Mouse (Mus musculus): ENCODE results near the gene Taf10. TPM values are rescaled to one million over a fixed set of nuclear protein-coding genes. Genes with fewer than 3 reads are reported as not detected.

The Taf10 gene
- polyA plus RNA-seq, 1 experiment from 2014 or later, result 195 TPM

DNA sequence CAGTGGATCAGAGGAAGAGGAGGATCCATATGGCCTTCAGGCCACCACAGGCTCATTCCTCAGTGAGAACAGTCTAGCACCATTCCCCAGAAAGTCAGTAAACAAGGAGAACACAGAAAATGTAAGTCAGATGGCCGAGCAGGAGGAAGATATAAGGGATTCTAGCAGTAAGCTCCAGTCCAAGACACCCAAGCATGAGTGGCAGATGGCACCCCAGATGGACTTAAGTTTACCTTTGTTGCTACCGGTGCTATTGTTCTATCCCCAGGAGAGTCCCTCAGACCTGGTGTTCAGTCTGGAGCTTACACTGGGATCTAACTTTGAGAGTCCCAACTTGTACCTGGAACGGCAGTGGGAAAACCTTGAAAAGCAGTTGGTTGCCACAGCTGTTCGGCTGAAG, 40.3 kb downstream of the Taf10 start:
- no peak for ATAC-seq (ENCODE audit: low FRiP score)
- Histone ChIP-seq H3K36me3 (ENCODE audit: control insufficient read depth, insufficient read depth, low read length) (no peaks in the 10 kb centered on the region), H3K4me1 (ENCODE audit: control insufficient read depth, insufficient read depth, low read length) (no peaks in the 10 kb centered on the region), H3K4me2 (no peak overlapping the region), H3K9ac (ENCODE audit: low read length) (no peak overlapping the region), H3K27ac (ENCODE audit: low read depth, low read length) (no peak overlapping the region), H3K27me3 (ENCODE audit: control insufficient read depth, insufficient read depth, low read length) (no peaks in the 10 kb centered on the region), H3K9me3 (ENCODE audit: control insufficient read depth, low read length) (no peaks in the 10 kb centered on the region), H3K4me3 (ENCODE audit: low read depth, low read length) (no peak overlapping the region)
- whole genome bisulfite sequencing, result 96% methylated on average over 4 of the region's 4 CpGs
- DNase-seq (ENCODE audit: low spot score, missing footprints), result no peak

GRCm38 (mm10) chr7:105703184-105703583, 41.0 kb downstream of the Taf10 start:
- 86% methylated on average over 16 of the region's 16 CpGs for WGBS
- Histone ChIP-seq H3K27ac (ENCODE audit: low read depth, low read length) (no peak overlapping the region), H3K4me2 (no peak overlapping the region), H3K4me1 (ENCODE audit: control insufficient read depth, insufficient read depth, low read length) (no peaks in the 10 kb centered on the region), H3K4me3 (ENCODE audit: low read depth, low read length) (no peak overlapping the region), H3K36me3 (ENCODE audit: control insufficient read depth, insufficient read depth, low read length) (no peaks in the 10 kb centered on the region), H3K9me3 (ENCODE audit: control insufficient read depth, low read length) (no peaks in the 10 kb centered on the region), H3K27me3 (ENCODE audit: control insufficient read depth, insufficient read depth, low read length) (no peaks in the 10 kb centered on the region), H3K9ac (ENCODE audit: low read length) (no peak overlapping the region)
- DNase-seq (ENCODE audit: low spot score, missing footprints), result no peak
- ATAC-seq (ENCODE audit: low FRiP score), result no peak

GRCm38 (mm10) chr7:105690875-105691274, 53.3 kb downstream of the Taf10 start:
- ATAC-seq (ENCODE audit: low FRiP score), result no peak
- no peaks in the 10 kb centered on the region for H3K27me3 ChIP-seq (ENCODE audit: control insufficient read depth, insufficient read depth, low read length)
- 81% methylated on average over 1 of the region's 1 CpGs for WGBS
- H3K27ac ChIP-seq (ENCODE audit: low read depth, low read length), result no peak overlapping the region
- no peaks in the 10 kb centered on the region for H3K9me3 ChIP-seq (ENCODE audit: control insufficient read depth, low read length)
- no peaks in the 10 kb centered on the region for H3K36me3 ChIP-seq (ENCODE audit: control insufficient read depth, insufficient read depth, low read length)
- H3K4me1 ChIP-seq (ENCODE audit: control insufficient read depth, insufficient read depth, low read length), result no peaks in the 10 kb centered on the region; the same call in 1 of the 2 replicates
- DNase-seq (ENCODE audit: low spot score, missing footprints), result no peak
- H3K9ac ChIP-seq (ENCODE audit: low read length), result no peak overlapping the region
- no peak overlapping the region for H3K4me2 ChIP-seq
- H3K4me3 ChIP-seq (ENCODE audit: low read depth, low read length), result no peak overlapping the region

Other genes with a start within 250 kb of the Taf10 start
- gene Smpd1, start 190.0 kb downstream of the Taf10 start, polyA plus RNA-seq (2014; fragmentation: Nextera tagmentation; extraction: Ambion mirVana), result 42.0 and 47.3 TPM in 2 replicates
- 100 and 103 TPM in 2 replicates for gene Apbb1, start 162.7 kb downstream of the Taf10 start, polyA plus RNA-seq (2014; fragmentation: Nextera tagmentation; extraction: Ambion mirVana)
- gene Hpx, start 144.2 kb downstream of the Taf10 start, polyA plus RNA-seq (2014; fragmentation: Nextera tagmentation; extraction: Ambion mirVana), result 0.11 and 0.29 TPM in 2 replicates
- 20.3 and 23.8 TPM in 2 replicates for gene Trim3, start 110.8 kb downstream of the Taf10 start, polyA plus RNA-seq (2014; fragmentation: Nextera tagmentation; extraction: Ambion mirVana)
- 118 and 141 TPM in 2 replicates for gene Timm10b, start 104.3 kb downstream of the Taf10 start, polyA plus RNA-seq (2014; fragmentation: Nextera tagmentation; extraction: Ambion mirVana)
- 70.1 and 72.9 TPM in 2 replicates for gene Arfip2, start 103.9 kb downstream of the Taf10 start, polyA plus RNA-seq (2014; fragmentation: Nextera tagmentation; extraction: Ambion mirVana)
- gene Gm45799, start 103.8 kb downstream of the Taf10 start, polyA plus RNA-seq (2014; fragmentation: Nextera tagmentation; extraction: Ambion mirVana), result 10.5 and 11.9 TPM in 2 replicates
- gene Dnhd1, start 93.5 kb downstream of the Taf10 start, polyA plus RNA-seq (2014; fragmentation: Nextera tagmentation; extraction: Ambion mirVana), result 1.00 and 1.3 TPM in 2 replicates
- 238 and 241 TPM in 2 replicates for gene Ilk, start 7.8 kb downstream of the Taf10 start, polyA plus RNA-seq (2014; fragmentation: Nextera tagmentation; extraction: Ambion mirVana)
- gene Rrp8, start 7.0 kb downstream of the Taf10 start, polyA plus RNA-seq (2014; fragmentation: Nextera tagmentation; extraction: Ambion mirVana), result 41.2 and 45.0 TPM in 2 replicates
- 54.1 and 57.9 TPM in 2 replicates for gene Tpp1, start 7.9 kb upstream of the Taf10 start, polyA plus RNA-seq (2014; fragmentation: Nextera tagmentation; extraction: Ambion mirVana)
- gene Dchs1, start 43.3 kb upstream of the Taf10 start, polyA plus RNA-seq (2014; fragmentation: Nextera tagmentation; extraction: Ambion mirVana), result 10.7 and 12.7 TPM in 2 replicates
- gene Mrpl17, start 66.7 kb upstream of the Taf10 start, polyA plus RNA-seq (2014; fragmentation: Nextera tagmentation; extraction: Ambion mirVana), result 245 and 258 TPM in 2 replicates
- gene Gm4070, start 209.6 kb upstream of the Taf10 start, polyA plus RNA-seq (2014; fragmentation: Nextera tagmentation; extraction: Ambion mirVana), result 0.07 and 0.36 TPM in 2 replicates